Mouse (Mus musculus) embryonic fibroblast, embryonic 13.5 days (primary cell): ENCODE results near the gene Cdkn2aip. TPM values are rescaled to one million over a fixed set of nuclear protein-coding genes. Genes with fewer than 3 reads are reported as not detected.

Experiments
- H3K27ac ChIP-seq: 2 replicates; pipeline ENCODE4 v1.5.1; 2012; ENCODE audit warnings: low read length, control low read depth, inconsistent platforms; ENCODE audit not compliant: insufficient read depth
- H3K4me1 ChIP-seq: 2 replicates; pipeline ENCODE4 v1.6.1; 2011; ENCODE audit warnings: low read length; ENCODE audit not compliant: control insufficient read depth, insufficient read depth
- H3K4me3 ChIP-seq: 2 replicates; pipeline ENCODE4 v1.5.1; 2011; ENCODE audit warnings: mild to moderate bottlenecking, control low read depth, low read length; ENCODE audit not compliant: insufficient read depth
- CTCF ChIP-seq: IDR thresholded peaks from 2 replicates; pipeline ENCODE4 v1.5.1; 2011; ENCODE audit warnings: mild to moderate bottlenecking, control low read depth, low read length, moderate library complexity, borderline replicate concordance; ENCODE audit not compliant: insufficient read depth
- POLR2A ChIP-seq: IDR thresholded peaks from 2 replicates; pipeline ENCODE4 v1.6.1; 2011; ENCODE audit warnings: low read depth, mild to moderate bottlenecking, control low read depth, low read length, moderate library complexity
- polyA plus RNA-seq: library from polyadenylated mRNA; stranded (reverse); fragments of >200 nt; gene quantifications from 2 replicates; pipeline ENCODE4 v1.2.4, GENCODE M21; 2011; ENCODE audit warnings: low read depth; ENCODE audit not compliant: missing spikeins, insufficient read length

Gene Cdkn2aip
- polyA plus RNA-seq, 1 experiment: 9.8 TPM

DNA sequence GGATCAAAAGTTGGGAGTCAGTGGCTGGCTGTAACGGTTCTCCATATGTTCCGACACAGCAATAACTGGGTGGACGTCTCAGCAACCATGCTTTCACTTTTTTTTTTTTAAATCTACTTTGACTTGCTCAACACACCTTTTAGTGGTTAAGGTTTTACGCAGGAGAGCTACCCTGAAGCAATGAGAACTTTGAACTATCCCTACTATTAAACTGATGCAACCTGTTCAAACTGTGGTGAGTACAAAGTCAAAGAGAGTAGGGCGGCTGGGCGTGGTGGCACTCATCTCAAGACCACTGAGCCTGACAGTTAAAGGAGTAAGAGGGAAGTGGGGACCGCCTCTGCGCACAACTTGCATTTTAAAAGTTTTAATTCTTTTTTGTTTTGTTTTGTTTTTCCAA is 7.0 kb downstream of the Cdkn2aip start:
- H3K4me1 ChIP-seq: no peaks in the 10 kb centered on the region
- no peak overlapping the region for H3K4me3 ChIP-seq
- H3K27ac ChIP-seq: no peak overlapping the region
- TF ChIP-seq POLR2A: no peak
- TF ChIP-seq CTCF: no peak

DNA sequence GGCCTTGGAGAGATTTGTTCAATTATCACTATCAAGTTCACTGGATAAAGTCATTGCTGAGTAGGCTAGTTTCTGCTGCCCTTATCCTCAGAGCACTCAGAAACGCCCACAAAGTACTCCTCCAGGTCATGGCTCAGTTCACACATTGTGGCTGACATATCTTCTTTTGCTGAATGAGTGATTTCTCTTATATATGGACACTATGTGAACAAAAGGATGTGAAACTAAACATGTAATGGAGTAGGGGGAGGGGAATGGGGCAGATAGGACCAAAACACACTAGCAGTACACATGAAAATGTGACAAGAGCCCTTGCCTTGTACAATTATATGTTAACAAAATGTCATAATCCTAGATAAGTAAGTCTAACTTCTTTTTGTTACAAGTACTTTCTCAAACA is 11.4 kb downstream of the Cdkn2aip start:
- H3K4me3 ChIP-seq: no peak overlapping the region
- TF ChIP-seq CTCF (no peak), POLR2A (no peak)
- no peaks in the 10 kb centered on the region for H3K4me1 ChIP-seq
- H3K27ac ChIP-seq: no peak overlapping the region

DNA sequence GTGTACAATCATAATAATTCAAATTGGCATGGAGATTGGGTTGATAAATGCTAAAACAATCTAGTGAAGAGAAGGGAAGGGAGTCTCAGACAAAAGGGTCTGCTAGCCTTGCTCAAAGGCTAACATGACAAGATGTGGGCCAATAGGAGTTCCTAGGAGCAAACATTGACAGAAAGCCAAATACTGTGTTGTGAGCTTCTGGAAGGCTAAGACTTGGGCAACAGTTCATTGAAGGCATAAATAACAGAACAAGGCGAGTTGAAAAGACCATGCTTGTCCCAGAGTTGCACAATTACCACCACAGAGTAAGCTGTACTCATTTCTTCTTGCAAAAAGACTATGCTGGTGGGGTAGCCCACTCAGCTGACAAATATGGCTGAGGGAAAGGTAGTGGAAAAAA is 16.0 kb downstream of the Cdkn2aip start:
- TF ChIP-seq POLR2A: no peak
- no peak for TF ChIP-seq CTCF
- no peak overlapping the region for H3K4me3 ChIP-seq
- no peak overlapping the region for H3K27ac ChIP-seq
- no peaks in the 10 kb centered on the region for H3K4me1 ChIP-seq

DNA sequence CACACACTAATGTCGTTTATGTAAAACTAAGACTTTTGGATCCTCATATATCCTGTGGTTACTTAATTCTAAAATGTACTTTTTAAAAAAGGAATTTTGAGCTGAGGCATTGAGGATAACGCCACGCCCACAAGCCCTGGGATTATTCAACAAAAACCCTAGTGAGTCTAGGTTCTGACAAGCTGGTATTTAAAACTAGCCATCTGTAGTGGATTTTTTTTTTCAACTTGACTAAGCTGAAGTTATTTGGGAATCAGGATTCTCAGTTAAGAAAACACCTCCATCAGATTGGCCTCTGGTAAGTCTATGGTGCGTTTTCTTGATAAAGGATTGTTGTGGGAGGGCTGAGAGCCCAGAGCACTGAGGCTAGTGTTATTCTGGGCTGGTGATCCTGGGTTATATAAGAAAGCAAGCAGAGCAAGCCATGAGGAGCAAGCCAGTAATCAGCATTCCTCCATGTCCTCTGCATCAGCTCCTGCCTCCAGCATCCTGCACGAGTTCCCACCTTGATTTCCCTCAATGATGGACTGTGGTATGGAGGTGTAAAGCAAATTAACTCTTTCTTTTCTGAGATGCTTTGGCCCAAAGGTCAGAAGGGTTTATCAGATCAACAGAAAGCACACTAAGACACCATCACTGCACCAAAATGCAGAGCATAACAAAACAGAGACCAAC is 18.2 kb downstream of the Cdkn2aip start:
- TF ChIP-seq CTCF (no peak), POLR2A (no peak)
- Histone ChIP-seq H3K4me3 (no peak overlapping the region), H3K4me1 (no peaks in the 10 kb centered on the region), H3K27ac (no peak overlapping the region)

DNA sequence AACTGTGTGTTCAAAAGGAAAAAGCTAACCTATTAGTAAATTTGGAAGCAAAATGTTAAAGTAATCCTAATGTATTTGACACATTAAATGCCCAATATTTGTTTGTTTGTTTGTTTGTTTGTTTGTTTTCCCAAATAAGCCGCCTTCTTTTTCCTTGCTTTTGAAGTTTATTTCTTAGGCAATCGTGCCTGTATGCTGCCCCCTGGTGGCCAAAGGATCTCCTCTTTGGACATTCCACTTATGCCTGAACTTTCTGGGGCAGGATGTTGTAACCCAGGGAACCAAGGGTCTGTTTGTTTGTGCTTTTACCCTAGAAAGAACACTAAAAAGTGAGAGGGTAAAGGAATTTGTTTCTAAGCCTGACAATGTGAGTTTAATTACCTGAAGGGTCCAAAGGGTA is 20.6 kb downstream of the Cdkn2aip start:
- 0 out of 2 replicates have a peak, but pooled peaks have one; percentile 21 for TF ChIP-seq CTCF
- no peak for TF ChIP-seq POLR2A
- Histone ChIP-seq H3K4me3 (no peak overlapping the region), H3K27ac (no peak overlapping the region), H3K4me1 (no peaks in the 10 kb centered on the region)

DNA sequence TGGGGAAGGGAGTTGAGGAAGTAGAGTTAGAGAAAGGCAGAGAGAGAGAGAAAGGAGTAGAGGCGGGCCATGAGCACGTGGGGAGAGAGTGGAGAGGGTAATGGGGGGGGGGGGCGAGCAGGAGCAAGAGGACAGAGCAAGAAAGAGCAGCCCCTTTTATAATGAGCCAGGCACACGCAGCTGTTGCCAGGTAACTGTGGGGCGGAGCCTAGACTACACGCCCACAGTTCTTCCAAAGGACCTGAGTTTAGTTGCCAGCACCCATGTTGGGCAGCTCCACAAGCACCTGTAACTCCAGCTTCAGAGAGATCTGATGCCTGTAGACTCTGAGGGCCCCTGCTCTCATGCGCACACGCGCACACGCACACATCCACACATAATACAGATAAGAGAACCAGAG is 21.9 kb downstream of the Cdkn2aip start:
- Histone ChIP-seq H3K4me1 (no peaks in the 10 kb centered on the region), H3K27ac (no peak overlapping the region), H3K4me3 (no peak overlapping the region)
- TF ChIP-seq CTCF (no peak), POLR2A (no peak)

DNA sequence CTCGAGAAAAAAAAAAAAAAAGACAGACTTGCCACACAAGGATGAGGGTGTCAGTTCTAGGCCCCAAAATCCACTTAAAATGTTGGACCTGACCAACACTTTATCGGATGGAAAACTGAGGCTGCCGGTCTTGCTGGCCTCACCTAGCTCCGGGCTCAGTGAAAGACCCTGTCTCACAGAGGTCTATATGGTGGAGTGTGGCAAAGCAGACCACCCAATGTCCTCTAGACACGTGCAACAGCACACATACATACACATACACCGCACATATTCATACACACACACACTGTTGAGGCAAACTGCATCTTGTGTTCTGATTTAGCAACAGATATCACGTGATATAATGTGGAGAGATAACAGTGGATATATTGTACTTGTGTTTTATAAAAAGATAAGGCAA is 22.4 kb downstream of the Cdkn2aip start:
- Histone ChIP-seq H3K4me1 (no peaks in the 10 kb centered on the region), H3K27ac (no peak overlapping the region), H3K4me3 (no peak overlapping the region)
- TF ChIP-seq CTCF (no peak), POLR2A (no peak)

DNA sequence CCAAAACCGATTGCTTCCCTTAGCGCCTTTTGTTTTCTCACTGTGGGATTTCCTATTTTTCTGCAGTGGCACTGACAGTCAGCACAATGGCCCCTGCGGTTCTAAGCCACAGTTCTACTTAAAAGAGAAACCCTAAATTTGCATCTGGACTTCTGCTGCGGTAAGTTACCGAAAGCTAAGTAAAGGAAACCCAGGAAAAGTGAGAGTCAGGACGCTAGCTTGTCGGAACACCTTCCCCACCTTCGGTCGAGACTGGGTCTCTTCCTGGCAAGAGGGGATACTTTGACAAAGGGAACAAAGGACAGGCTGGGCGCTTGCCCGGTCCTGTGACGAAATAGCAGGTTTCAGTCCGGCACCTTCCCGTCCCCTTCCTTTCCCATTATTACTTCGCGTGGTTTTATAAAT is 23.1 kb downstream of the Cdkn2aip start:
- Histone ChIP-seq H3K27ac (no peak overlapping the region), H3K4me3 (no peak overlapping the region), H3K4me1 (no peaks in the 10 kb centered on the region)
- no peak for TF ChIP-seq CTCF
- TF ChIP-seq POLR2A: no peak

DNA sequence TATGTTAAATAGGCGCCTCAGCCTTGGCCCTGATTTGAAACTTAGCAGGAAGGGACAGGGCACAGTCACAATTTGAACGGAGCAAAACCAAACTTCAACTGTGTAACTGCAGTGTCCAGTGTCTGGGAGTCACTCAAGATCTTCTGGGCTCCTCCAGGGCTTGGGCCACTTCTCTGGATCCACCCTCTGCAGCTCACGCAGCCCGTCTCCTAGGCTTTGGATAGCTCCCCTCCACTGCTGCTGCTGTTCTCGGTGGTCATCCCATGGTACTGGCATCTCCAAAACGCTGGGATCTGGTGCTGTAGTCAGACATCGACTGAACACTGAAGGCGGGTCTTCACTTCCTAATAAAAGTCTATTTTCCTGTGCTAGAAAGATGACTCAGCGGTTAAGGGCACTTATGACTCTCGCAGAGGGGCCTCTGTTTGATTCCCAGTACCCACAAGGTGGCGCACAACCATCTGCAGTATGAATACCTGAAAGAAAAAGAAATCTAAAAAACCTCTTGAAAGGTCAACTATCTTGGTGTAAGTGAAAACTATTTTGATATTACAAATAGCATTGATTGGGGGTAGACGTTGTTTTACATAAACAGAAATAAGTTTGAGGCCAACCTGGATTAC is 23.9 kb downstream of the Cdkn2aip start:
- Histone ChIP-seq H3K27ac (no peak overlapping the region), H3K4me1 (no peaks in the 10 kb centered on the region), H3K4me3 (no peak overlapping the region)
- TF ChIP-seq POLR2A: no peak
- TF ChIP-seq CTCF: no peak

DNA sequence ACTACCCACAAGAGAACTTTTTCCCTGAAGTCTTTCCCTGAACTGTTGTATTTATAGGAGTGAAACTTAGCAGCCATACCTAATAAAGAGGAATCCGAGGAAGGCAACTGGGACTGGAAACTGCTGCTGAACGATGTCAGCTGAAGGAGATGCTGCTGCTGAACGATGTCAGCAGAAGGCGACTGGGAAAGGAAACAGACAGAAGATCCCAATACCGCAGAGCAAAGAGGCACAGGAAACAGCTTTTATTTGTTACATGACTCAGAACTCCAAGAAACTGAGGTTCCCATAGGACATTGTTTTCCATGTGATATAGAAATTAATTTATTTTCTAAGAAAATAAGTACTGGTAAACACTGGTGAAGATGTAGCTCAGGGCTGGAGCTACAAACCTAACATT is 29.3 kb downstream of the Cdkn2aip start:
- Histone ChIP-seq H3K4me3 (no peak overlapping the region), H3K4me1 (no peaks in the 10 kb centered on the region), H3K27ac (no peak overlapping the region)
- no peak for TF ChIP-seq CTCF
- TF ChIP-seq POLR2A: no peak

DNA sequence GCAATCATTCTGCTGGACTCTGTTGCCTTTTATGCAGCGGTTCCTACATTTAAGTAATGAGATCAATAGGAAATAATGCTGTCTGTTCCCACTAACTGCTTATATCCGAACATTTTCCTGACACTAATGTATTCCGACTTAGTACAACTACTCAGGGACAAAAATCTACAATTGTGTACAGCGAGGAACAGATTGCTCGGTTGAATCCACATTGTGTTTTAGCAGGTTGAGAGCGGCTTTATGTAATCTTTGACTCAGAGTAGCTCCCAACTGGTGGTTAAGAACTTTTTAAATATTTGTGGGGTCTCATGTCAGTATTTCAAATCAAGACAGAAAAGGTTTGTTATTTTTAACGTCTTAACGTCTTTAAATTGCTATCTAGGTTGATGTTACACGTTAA is 29.7 kb downstream of the Cdkn2aip start:
- Histone ChIP-seq H3K4me1 (no peaks in the 10 kb centered on the region), H3K27ac (no peak overlapping the region), H3K4me3 (no peak overlapping the region)
- TF ChIP-seq CTCF (no peak), POLR2A (no peak)
